Mouse (Mus musculus): ENCODE data around the gene Ppt2.

The Ppt2 gene

GRCm38 (mm10) chr17:34656666-34657065 is 28.4 kb upstream of the Ppt2 start:
- in situ Hi-C loops (cut with MboI, MseI), result no loop called here

GRCm38 (mm10) chr17:34655581-34655991 is 27.3 kb upstream of the Ppt2 start:
- in situ Hi-C loops (cut with MboI, MseI), result no loop called here

GRCm38 (mm10) chr17:34655160-34655559 is 26.9 kb upstream of the Ppt2 start:
- in situ Hi-C loops (cut with MboI, MseI), result no loop called here

- in situ Hi-C loops (cut with MboI, MseI), result no loop called here
Measured at GRCm38 (mm10) chr17:34654392-34654791, 26.1 kb upstream of the Ppt2 start.

GRCm38 (mm10) chr17:34653746-34654285 is 25.5 kb upstream of the Ppt2 start:
- in situ Hi-C loops (cut with MboI, MseI), result no loop called here

GRCm38 (mm10) chr17:34652985-34653384 is 24.7 kb upstream of the Ppt2 start:
- in situ Hi-C loops (cut with MboI, MseI), result no loop called here

- in situ Hi-C loops (cut with MboI, MseI), result no loop called here
Measured at GRCm38 (mm10) chr17:34652546-34652945, 24.2 kb upstream of the Ppt2 start.

GRCm38 (mm10) chr17:34651507-34652221 is 23.4 kb upstream of the Ppt2 start:
- in situ Hi-C loops (cut with MboI, MseI), result no loop called here

GRCm38 (mm10) chr17:34650781-34651180 is 22.5 kb upstream of the Ppt2 start:
- in situ Hi-C loops (cut with MboI, MseI), result no loop called here

- in situ Hi-C loops (cut with MboI, MseI), result loop anchor here (25.0 kb wide), 1 partner anchor 463 kb away; the partner anchor contains the start of genes Csnk2b, Gpank1, Ly6g5b and Ly6g5c
Measured at GRCm38 (mm10) chr17:34649106-34649864, 21.0 kb upstream of the Ppt2 start.

GRCm38 (mm10) chr17:34648141-34648890 is 20.0 kb upstream of the Ppt2 start:
- in situ Hi-C loops (cut with MboI, MseI), result loop anchor here (25.0 kb wide), 1 partner anchor 464 kb away; the partner anchor contains the start of genes Csnk2b, Gpank1, Ly6g5b and Ly6g5c

- in situ Hi-C loops (cut with MboI, MseI), result loop anchor here (25.0 kb wide), 1 partner anchor 465 kb away; the partner anchor contains the start of genes Csnk2b, Gpank1, Ly6g5b and Ly6g5c
Measured at GRCm38 (mm10) chr17:34646906-34647787, 18.8 kb upstream of the Ppt2 start, which contains the start of gene Atf6b. Gene Atf6b (plus strand): TSS chr17:34647146.

- in situ Hi-C loops (cut with MboI, MseI), result loop anchor here (25.0 kb wide), 1 partner anchor 466 kb away; the partner anchor contains the start of genes Csnk2b, Gpank1, Ly6g5b and Ly6g5c
Measured at GRCm38 (mm10) chr17:34645831-34646511, 17.7 kb upstream of the Ppt2 start.

- in situ Hi-C loops (cut with MboI, MseI), result loop anchor here (25.0 kb wide), 1 partner anchor 467 kb away; the partner anchor contains the start of genes Csnk2b, Gpank1, Ly6g5b and Ly6g5c
Measured at GRCm38 (mm10) chr17:34645256-34645829, 17.0 kb upstream of the Ppt2 start.

GRCm38 (mm10) chr17:34644608-34645007 is 16.3 kb upstream of the Ppt2 start, which contains the start of gene Fkbpl:
Gene Fkbpl (plus strand): TSS chr17:34644764.
- in situ Hi-C loops (cut with MboI, MseI), result loop anchor here (25.0 kb wide), 1 partner anchor 468 kb away; the partner anchor contains the start of genes Csnk2b, Gpank1, Ly6g5b and Ly6g5c

- in situ Hi-C loops (cut with MboI, MseI), result loop anchor here (25.0 kb wide), 1 partner anchor 468 kb away; the partner anchor contains the start of genes Csnk2b, Gpank1, Ly6g5b and Ly6g5c
Measured at GRCm38 (mm10) chr17:34643944-34644343, 15.6 kb upstream of the Ppt2 start.

GRCm38 (mm10) chr17:34643379-34643778 is 15.1 kb upstream of the Ppt2 start:
- in situ Hi-C loops (cut with MboI, MseI), result loop anchor here (25.0 kb wide), 1 partner anchor 469 kb away; the partner anchor contains the start of genes Csnk2b, Gpank1, Ly6g5b and Ly6g5c

GRCm38 (mm10) chr17:34641945-34642344 is 13.6 kb upstream of the Ppt2 start:
- in situ Hi-C loops (cut with MboI, MseI), result loop anchor here (25.0 kb wide), 1 partner anchor 470 kb away; the partner anchor contains the start of genes Csnk2b, Gpank1, Ly6g5b and Ly6g5c

Measured in T-helper 1 cell (primary cell).